Mouse (Mus musculus) embryonic facial prominence, embryonic 14.5 days (tissue): Measurements from ENCODE around the gene Prkaca. TPM values are rescaled to one million over a fixed set of nuclear protein-coding genes. Genes with fewer than 3 reads are reported as not detected.

ENCODE experiments used
- ATAC-seq: fragments of 200-750 bp; cut with Nextera tagmentation; 2 replicates; pipeline ENCODE4 v1.8.0; 2017; ENCODE audit warnings: low read depth, moderate number of reproducible peaks, moderate TSS enrichment
- DNase-seq: peaks from one replicate; pipeline ENCODE4 v3.0.0-alpha.2; 2015; ENCODE audit warnings: low spot score
- H3K27ac ChIP-seq: fragments of 300-500 bp; sonication (generic); replicated peaks from 2 replicates; pipeline ENCODE4 v1.5.1; 2014; ENCODE audit warnings: low read depth, mild to moderate bottlenecking, low read length, moderate library complexity
- H3K27me3 ChIP-seq: fragments of 300-500 bp; sonication (generic); replicated peaks from 2 replicates; pipeline ENCODE4 v1.6.1; 2014; ENCODE audit warnings: low read length; ENCODE audit not compliant: control insufficient read depth, insufficient read depth
- H3K36me3 ChIP-seq: fragments of 300-500 bp; sonication (generic); 2 replicates; pipeline ENCODE4 v1.6.1; 2014; ENCODE audit warnings: low read length, mixed read lengths; ENCODE audit not compliant: control insufficient read depth, insufficient read depth
- H3K4me1 ChIP-seq: fragments of 300-500 bp; sonication (generic); 2 replicates; pipeline ENCODE4 v1.6.1; 2014; ENCODE audit warnings: antibody characterized with exemption, low read length; ENCODE audit not compliant: control insufficient read depth, insufficient read depth
- H3K4me2 ChIP-seq: fragments of 300-500 bp; sonication (generic); 2 replicates; pipeline ENCODE4 v1.6.1; 2014; ENCODE audit warnings: low read depth, mild to moderate bottlenecking, low read length, moderate library complexity, mixed read lengths
- H3K4me3 ChIP-seq: fragments of 300-500 bp; sonication (generic); 2 replicates; pipeline ENCODE4 v1.5.1; 2014; ENCODE audit warnings: low read depth, mild to moderate bottlenecking, low read length
- H3K9ac ChIP-seq: fragments of 300-500 bp; sonication (generic); 2 replicates; pipeline ENCODE4 v1.6.1; 2014; ENCODE audit warnings: low read depth, mild to moderate bottlenecking, low read length, moderate library complexity, mixed read lengths
- H3K9me3 ChIP-seq: fragments of 300-500 bp; sonication (generic); 2 replicates; pipeline ENCODE4 v1.6.1; 2016; ENCODE audit warnings: low read length; ENCODE audit not compliant: control insufficient read depth
- WGBS: fragments of 180-500 bp; shearing (Covaris S2); extraction: QIAGEN DNeasy Blood & Tissue Kit; methylation state at CpG from one replicate; pipeline ENCODE4 v1.1.7; 2014; 5-methylcytosine and 5-hydroxymethylcytosine counted together
- microRNA counts: library from miRNA; unstranded; fragments of <30 nt; microRNA quantifications from one replicate; lab custom pipeline; 2017
- microRNA-seq: library from miRNA; unstranded; fragments of <30 nt; microRNA quantifications from one replicate; pipeline ENCODE4, GENCODE M21; 2016; ENCODE audit warnings: borderline number of aligned reads
- polyA plus RNA-seq: library from polyadenylated mRNA; unstranded; fragments of >200 nt; fragmentation: Nextera tagmentation; extraction: Ambion mirVana; gene quantifications from 2 replicates; pipeline ENCODE4 v1.2.1, GENCODE M21; 2014

Gene Prkaca
- polyA plus RNA-seq, 1 experiment from 2014 or later = 247 TPM

DNA sequence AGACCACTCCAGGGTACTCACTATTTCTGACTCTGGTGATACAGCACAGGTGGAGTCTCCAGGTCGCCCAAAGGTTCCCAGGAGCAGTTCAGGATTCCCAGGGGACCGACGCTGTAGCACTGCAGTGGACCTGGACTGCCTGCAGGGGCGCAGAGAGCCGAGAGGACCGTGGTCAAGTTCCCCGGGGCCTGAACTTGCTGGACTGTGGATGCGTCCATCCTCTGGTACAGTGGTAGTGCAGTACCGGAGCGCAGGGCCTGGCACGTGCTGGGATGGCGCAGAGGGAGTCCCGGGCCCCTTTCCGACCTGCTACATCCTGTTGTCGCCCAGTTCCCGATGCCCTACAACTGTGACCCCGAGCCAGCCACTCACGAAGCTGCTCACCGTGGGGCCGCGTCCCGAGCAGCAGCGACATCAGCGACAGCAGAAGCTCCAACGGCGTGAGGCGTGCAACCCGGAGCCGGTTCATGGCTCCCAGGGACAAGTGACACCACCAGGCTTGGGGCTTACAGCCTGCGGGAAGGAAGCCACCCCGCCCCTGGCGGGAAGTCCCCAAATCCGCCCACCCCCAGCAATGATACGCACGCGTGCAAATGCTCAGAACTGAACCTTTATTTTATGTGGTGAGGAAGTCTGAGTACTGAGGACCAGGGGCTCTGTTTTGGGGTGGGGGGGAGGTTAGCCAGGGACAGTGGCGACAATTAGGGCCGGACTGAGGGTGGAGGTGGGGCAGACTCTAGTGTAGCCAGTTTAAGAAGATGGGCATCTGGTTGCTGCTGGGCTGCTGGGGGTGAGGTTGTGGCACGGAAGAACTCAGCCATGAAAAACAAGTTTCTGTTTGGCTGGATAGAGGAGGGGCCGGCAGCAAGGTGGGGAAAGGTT lies 69.5 kb downstream of the Prkaca start, which contains the start of gene Il27ra:
Gene Il27ra, minus strand, starts transcription at position 524 of the 882 bp plus-strand sequence.
- WGBS = 5% methylated on average over 34 of the region's 40 CpGs
- H3K27me3 ChIP-seq = peaks cover 57% of the 10 kb centered on the region
- 0 out of 2 replicates have a peak, but pooled peaks have one; percentile 50 for ATAC-seq

DNA sequence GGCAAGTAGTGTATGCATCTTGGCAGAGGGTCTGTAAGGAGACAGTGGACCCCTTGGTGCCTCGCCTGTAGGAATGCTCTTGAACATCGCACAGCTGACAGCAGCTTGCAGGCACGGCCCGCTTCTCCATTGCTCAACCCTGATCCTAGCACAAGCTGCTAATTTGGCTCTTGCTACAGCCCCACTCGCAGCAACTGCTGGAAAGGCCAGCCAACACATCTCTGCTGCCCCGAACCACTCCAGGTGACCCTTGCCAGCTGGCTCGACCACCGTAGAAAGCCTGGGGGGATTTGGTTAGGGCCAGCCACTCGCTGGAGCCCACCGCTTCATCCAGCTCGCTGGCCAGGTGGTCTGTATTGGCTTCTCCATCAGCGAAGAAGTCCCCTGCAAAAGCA lies 70.2 kb downstream of the Prkaca start:
- no peaks in the 10 kb centered on the region for H3K9me3 ChIP-seq
- peak overlapping the region; percentile 45; the same call in 1 of the 2 replicates for H3K4me3 ChIP-seq
- no peak for ATAC-seq
- peak overlapping the region; percentile 79 for H3K4me2 ChIP-seq
- peaks cover 57% of the 10 kb centered on the region for H3K27me3 ChIP-seq
- no peaks in the 10 kb centered on the region for H3K36me3 ChIP-seq
- H3K9ac ChIP-seq = no peak overlapping the region
- H3K27ac ChIP-seq = no peak overlapping the region
- H3K4me1 ChIP-seq = peaks cover 5% of the 10 kb centered on the region; the same call in 1 of the 2 replicates
- no peak for DNase-seq
- 28% methylated on average over 10 of the region's 12 CpGs for WGBS

More for the DNA sequence above, 69.5 kb downstream of the Prkaca start, which contains the start of gene Il27ra:
- peak within 1 kb of the TSS; percentile 45 for H3K4me3 ChIP-seq
- peak within 1 kb of the TSS; percentile 58 for H3K9ac ChIP-seq
- no peaks in the 10 kb centered on the region for H3K36me3 ChIP-seq
- H3K9me3 ChIP-seq = no peaks in the 10 kb centered on the region
- H3K4me1 ChIP-seq = peaks cover 5% of the 10 kb centered on the region; the same call in 1 of the 2 replicates
- DNase-seq = peak; percentile 72
- H3K4me2 ChIP-seq = peak within 1 kb of the TSS; percentile 79
- H3K27ac ChIP-seq = no peak within 1 kb of the TSS

DNA sequence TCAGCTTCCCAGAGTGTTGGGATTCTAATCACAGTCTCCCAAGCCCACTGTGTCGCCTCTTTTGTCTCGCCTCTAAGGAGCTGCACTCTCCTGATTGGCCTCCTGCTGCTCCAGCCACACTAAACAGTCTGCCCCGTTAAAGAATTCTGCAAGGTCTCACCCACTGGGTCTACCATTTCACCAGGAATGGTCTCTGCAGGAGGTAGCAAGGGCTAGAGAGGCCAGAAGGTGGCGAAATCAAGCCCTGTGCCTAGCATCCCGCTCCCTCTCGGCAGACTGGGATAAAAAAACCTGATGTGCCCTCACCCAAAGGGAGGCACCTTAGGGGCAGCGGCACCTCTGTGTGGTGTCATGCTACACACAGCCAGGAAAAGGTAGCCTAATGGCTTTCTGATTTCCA lies 71.3 kb downstream of the Prkaca start:
- no peak overlapping the region for H3K4me3 ChIP-seq
- H3K9ac ChIP-seq = no peak overlapping the region
- peaks cover 57% of the 10 kb centered on the region for H3K27me3 ChIP-seq
- DNase-seq (no peak), ATAC-seq (no peak)
- WGBS = 7% methylated on average over 7 of the region's 7 CpGs
- H3K9me3 ChIP-seq = no peaks in the 10 kb centered on the region
- no peaks in the 10 kb centered on the region for H3K36me3 ChIP-seq
- H3K4me2 ChIP-seq = no peak overlapping the region
- H3K27ac ChIP-seq = no peak overlapping the region
- H3K4me1 ChIP-seq = peaks cover 5% of the 10 kb centered on the region; the same call in 1 of the 2 replicates

DNA sequence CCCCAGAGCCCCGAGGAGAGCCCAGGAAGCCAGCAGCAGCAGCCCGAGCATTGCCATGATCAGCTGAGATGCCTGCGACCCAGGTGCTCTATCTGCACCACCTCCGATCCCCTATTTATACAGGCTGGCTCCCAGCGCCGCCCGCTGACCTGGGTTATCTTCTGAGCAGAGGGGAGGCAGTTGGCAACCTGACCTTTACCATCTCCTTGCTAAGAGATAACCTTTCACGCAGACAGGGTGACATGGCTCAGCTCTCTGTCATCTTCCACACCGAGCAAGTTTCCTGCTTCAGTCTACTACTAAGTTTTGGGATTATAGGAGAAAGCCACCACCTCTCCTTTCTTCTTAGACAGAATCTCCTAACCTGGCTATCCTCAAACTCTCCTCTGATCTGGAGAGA lies 72.1 kb downstream of the Prkaca start, which contains the start of gene Rln3:
Gene Rln3, minus strand, starts transcription at position 101 of the 400 bp plus-strand sequence.
- Histone ChIP-seq H3K4me3 (no peak within 1 kb of the TSS), H3K4me2 (no peak within 1 kb of the TSS), H3K9me3 (no peaks in the 10 kb centered on the region), H3K27ac (no peak within 1 kb of the TSS), H3K36me3 (no peaks in the 10 kb centered on the region), H3K27me3 (peaks cover 57% of the 10 kb centered on the region), H3K9ac (no peak within 1 kb of the TSS), H3K4me1 (peaks cover 5% of the 10 kb centered on the region; the same call in 1 of the 2 replicates)
- ATAC-seq (no peak), DNase-seq (no peak)
- 14% methylated on average over 9 of the region's 9 CpGs for WGBS

MicroRNAs encoded within 50 kb of the gene (microRNA counts, 519-probe panel; counts per million panel counts)
- microRNA mmu-miR-1199 (lab: Ali Mortazavi, UCI) = 19.3 counts per million

Small RNAs within 50 kb of the gene (microRNA-seq; reads per million reads assigned to microRNA genes)
- gene Gm44330 (not detected), gene Gm44450 (not detected), gene Mir1199 (not detected), gene Mir8111 (1.7 reads per million, percentile 2 among the genes with 10 or more reads in this experiment)

Other genes starting within 250 kb of the Prkaca start
- 43.1 and 45.8 TPM in 2 replicates for gene Adgre5, start 231.7 kb upstream of the Prkaca start, polyA plus RNA-seq
- 25.1 and 31.7 TPM in 2 replicates for gene Adgrl1, start 72.9 kb upstream of the Prkaca start, polyA plus RNA-seq
- 0.48 and 0.82 TPM in 2 replicates for gene Gm10644, start 17.8 kb upstream of the Prkaca start, polyA plus RNA-seq
- 63.9 and 68.8 TPM in 2 replicates for gene Asf1b, start 17.5 kb upstream of the Prkaca start, polyA plus RNA-seq
- gene Samd1, start 24.7 kb downstream of the Prkaca start, polyA plus RNA-seq = 15.9 and 18.5 TPM in 2 replicates
- gene 1700067K01Rik, start 28.5 kb downstream of the Prkaca start, polyA plus RNA-seq = 0.77 and 1.1 TPM in 2 replicates
- 0.66 and 1.4 TPM in 2 replicates for gene 2210011C24Rik, start 39.2 kb downstream of the Prkaca start, polyA plus RNA-seq
- gene Palm3, start 48.5 kb downstream of the Prkaca start, polyA plus RNA-seq = 3.3 and 3.6 TPM in 2 replicates
- gene Il27ra, start 69.6 kb downstream of the Prkaca start, polyA plus RNA-seq = 1.5 and 1.8 TPM in 2 replicates
- 0.47 TPM in 1 of 2 replicates, not detected in the other for gene Rln3, start 72.0 kb downstream of the Prkaca start, polyA plus RNA-seq
- gene Gm10643, start 92.1 kb downstream of the Prkaca start, polyA plus RNA-seq = 2.1 and 2.3 TPM in 2 replicates
- gene Rfx1, start 93.8 kb downstream of the Prkaca start, polyA plus RNA-seq = 9.1 and 10.0 TPM in 2 replicates
- 8.4 and 9.9 TPM in 2 replicates for gene Dcaf15, start 131.8 kb downstream of the Prkaca start, polyA plus RNA-seq
- gene Podnl1, start 153.0 kb downstream of the Prkaca start, polyA plus RNA-seq = 1.7 and 2.4 TPM in 2 replicates
- 20.2 and 21.3 TPM in 2 replicates for gene Cc2d1a, start 174.9 kb downstream of the Prkaca start, polyA plus RNA-seq
- gene 4930432K21Rik, start 175.0 kb downstream of the Prkaca start, polyA plus RNA-seq = 0.77 and 1.0 TPM in 2 replicates
- gene Nanos3, start 212.2 kb downstream of the Prkaca start, polyA plus RNA-seq = 3.0 and 4.5 TPM in 2 replicates